Mouse (Mus musculus): ENCODE data around the gene Zc2hc1c. TPM values are rescaled to one million over a fixed set of nuclear protein-coding genes. Genes with fewer than 3 reads are reported as not detected.

Gene Zc2hc1c
- polyA plus RNA-seq, 1 experiment, result 11.6 TPM

GRCm38 (mm10) chr12:85339947-85340346, 51.6 kb downstream of the Zc2hc1c start:
- H3K27me3 ChIP-seq (ENCODE audit: control insufficient read depth, insufficient read depth, low read length), result no peaks in the 10 kb centered on the region
- peak overlapping the region; percentile 45 for H3K4me3 ChIP-seq (ENCODE audit: control insufficient read depth, low read depth, low read length)
- no peak overlapping the region for H3K27ac ChIP-seq (ENCODE audit: control insufficient read depth, insufficient read depth, low read depth, low read length)
- H3K4me1 ChIP-seq (ENCODE audit: control insufficient read depth, insufficient read depth, low read length), result peaks cover 4% of the 10 kb centered on the region; the same call in 1 of the 2 replicates
- no peak for TF ChIP-seq CTCF (IDR thresholded peaks at IDR 0.05; ENCODE audit: control insufficient read depth, insufficient read depth, insufficient replicate concordance, low read depth, low read length)
- TF ChIP-seq POLR2A (IDR thresholded peaks at IDR 0.05; ENCODE audit: control insufficient read depth, low read depth, low read length), result no peak
- no peaks in the 10 kb centered on the region; the same call in none of the 2 replicates for H3K36me3 ChIP-seq (ENCODE audit: control insufficient read depth, insufficient read depth, low read length)

DNA sequence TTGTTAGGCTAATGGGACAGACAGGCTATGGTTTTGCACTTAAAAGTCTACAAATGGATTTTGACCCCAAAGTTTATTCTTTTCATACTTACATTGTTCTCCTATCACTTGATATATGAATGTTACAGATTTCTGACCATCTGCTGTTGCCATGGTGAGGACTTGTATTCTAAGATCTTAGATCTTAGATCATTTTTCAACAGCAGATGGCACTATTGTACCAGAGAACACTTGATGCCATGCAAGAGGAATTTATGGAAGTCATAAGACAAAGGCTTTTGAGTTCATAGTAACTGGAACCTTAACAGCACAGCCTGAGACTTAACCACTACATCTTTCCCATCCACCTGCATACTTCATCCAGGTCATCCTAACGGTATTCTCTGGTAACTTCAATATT, 52.7 kb downstream of the Zc2hc1c start:
- Histone ChIP-seq H3K4me3 (ENCODE audit: control insufficient read depth, low read depth, low read length) (no peak overlapping the region), H3K27ac (ENCODE audit: control insufficient read depth, insufficient read depth, low read depth, low read length) (no peak overlapping the region), H3K4me1 (ENCODE audit: control insufficient read depth, insufficient read depth, low read length) (peaks cover 4% of the 10 kb centered on the region; the same call in 1 of the 2 replicates), H3K36me3 (ENCODE audit: control insufficient read depth, insufficient read depth, low read length) (no peaks in the 10 kb centered on the region; the same call in none of the 2 replicates), H3K27me3 (ENCODE audit: control insufficient read depth, insufficient read depth, low read length) (no peaks in the 10 kb centered on the region)
- TF ChIP-seq CTCF (IDR thresholded peaks at IDR 0.05; ENCODE audit: control insufficient read depth, insufficient read depth, insufficient replicate concordance, low read depth, low read length) (no peak), POLR2A (IDR thresholded peaks at IDR 0.05; ENCODE audit: control insufficient read depth, low read depth, low read length) (no peak)

GRCm38 (mm10) chr12:85342310-85342709, 53.9 kb downstream of the Zc2hc1c start:
- TF ChIP-seq POLR2A (IDR thresholded peaks at IDR 0.05; ENCODE audit: control insufficient read depth, low read depth, low read length) (no peak), CTCF (IDR thresholded peaks at IDR 0.05; ENCODE audit: control insufficient read depth, insufficient read depth, insufficient replicate concordance, low read depth, low read length) (no peak)
- no peak overlapping the region for H3K4me3 ChIP-seq (ENCODE audit: control insufficient read depth, low read depth, low read length)
- no peaks in the 10 kb centered on the region; the same call in none of the 2 replicates for H3K36me3 ChIP-seq (ENCODE audit: control insufficient read depth, insufficient read depth, low read length)
- H3K27me3 ChIP-seq (ENCODE audit: control insufficient read depth, insufficient read depth, low read length), result no peaks in the 10 kb centered on the region
- peaks cover 4% of the 10 kb centered on the region; the same call in 1 of the 2 replicates for H3K4me1 ChIP-seq (ENCODE audit: control insufficient read depth, insufficient read depth, low read length)
- no peak overlapping the region for H3K27ac ChIP-seq (ENCODE audit: control insufficient read depth, insufficient read depth, low read depth, low read length)

DNA sequence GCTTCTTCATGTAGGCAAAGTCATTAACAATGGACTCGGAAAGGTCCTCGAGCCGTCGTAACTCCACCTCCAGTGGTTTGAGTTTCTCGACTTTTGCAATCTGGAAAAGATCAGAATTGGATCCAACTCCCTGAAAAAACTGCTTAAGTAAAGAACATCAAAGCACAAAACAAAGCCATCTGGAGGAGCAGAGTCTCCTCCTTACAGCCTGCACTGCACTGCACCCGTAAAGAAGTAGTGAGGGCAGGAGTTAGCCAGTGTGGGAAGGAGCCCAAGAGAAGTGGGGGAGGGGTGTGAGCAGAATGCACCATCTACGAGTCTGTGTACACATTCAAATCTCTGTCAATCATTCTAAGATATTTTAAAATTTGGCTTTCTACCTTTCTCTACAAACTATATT, 55.9 kb downstream of the Zc2hc1c start:
- Histone ChIP-seq H3K4me3 (ENCODE audit: control insufficient read depth, low read depth, low read length) (no peak overlapping the region), H3K36me3 (ENCODE audit: control insufficient read depth, insufficient read depth, low read length) (no peaks in the 10 kb centered on the region; the same call in none of the 2 replicates)
- TF ChIP-seq CTCF (IDR thresholded peaks at IDR 0.05; ENCODE audit: control insufficient read depth, insufficient read depth, insufficient replicate concordance, low read depth, low read length) (no peak), POLR2A (IDR thresholded peaks at IDR 0.05; ENCODE audit: control insufficient read depth, low read depth, low read length) (no peak)

GRCm38 (mm10) chr12:85345559-85345958, 57.2 kb downstream of the Zc2hc1c start:
- Histone ChIP-seq H3K27me3 (ENCODE audit: control insufficient read depth, insufficient read depth, low read length) (no peaks in the 10 kb centered on the region), H3K4me1 (ENCODE audit: control insufficient read depth, insufficient read depth, low read length) (no peaks in the 10 kb centered on the region), H3K36me3 (ENCODE audit: control insufficient read depth, insufficient read depth, low read length) (no peaks in the 10 kb centered on the region; the same call in none of the 2 replicates), H3K4me3 (ENCODE audit: control insufficient read depth, low read depth, low read length) (no peak overlapping the region), H3K27ac (ENCODE audit: control insufficient read depth, insufficient read depth, low read depth, low read length) (no peak overlapping the region)
- TF ChIP-seq POLR2A (IDR thresholded peaks at IDR 0.05; ENCODE audit: control insufficient read depth, low read depth, low read length) (no peak), CTCF (IDR thresholded peaks at IDR 0.05; ENCODE audit: control insufficient read depth, insufficient read depth, insufficient replicate concordance, low read depth, low read length) (no peak)

More for the DNA sequence above, 55.9 kb downstream of the Zc2hc1c start:
- Histone ChIP-seq H3K27me3 (ENCODE audit: control insufficient read depth, insufficient read depth, low read length) (no peaks in the 10 kb centered on the region), H3K27ac (ENCODE audit: control insufficient read depth, insufficient read depth, low read depth, low read length) (no peak overlapping the region), H3K4me1 (ENCODE audit: control insufficient read depth, insufficient read depth, low read length) (peaks cover 2% of the 10 kb centered on the region; the same call in 1 of the 2 replicates)

DNA sequence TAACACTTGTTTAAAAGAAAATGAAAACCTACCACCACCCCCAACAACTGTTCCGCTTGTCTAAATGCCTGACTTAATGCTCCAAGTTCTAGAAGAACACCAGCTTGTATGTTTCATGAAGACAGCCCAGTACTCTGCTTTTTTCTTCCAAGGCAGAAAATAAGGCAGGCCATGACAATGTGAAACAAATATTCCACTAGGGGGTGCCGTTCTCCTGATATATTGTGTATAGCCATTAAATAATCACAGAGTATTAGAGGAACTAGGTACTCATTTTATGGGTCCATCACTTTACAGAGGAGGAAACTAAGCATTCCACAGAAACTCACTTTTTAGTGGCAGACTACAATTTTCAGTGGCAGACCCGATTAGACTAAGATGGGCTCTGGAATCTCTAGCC, 58.0 kb downstream of the Zc2hc1c start:
- Histone ChIP-seq H3K36me3 (ENCODE audit: control insufficient read depth, insufficient read depth, low read length) (no peaks in the 10 kb centered on the region; the same call in none of the 2 replicates), H3K27me3 (ENCODE audit: control insufficient read depth, insufficient read depth, low read length) (no peaks in the 10 kb centered on the region)

GRCm38 (mm10) chr12:85347196-85347595, 58.8 kb downstream of the Zc2hc1c start:
- H3K27me3 ChIP-seq (ENCODE audit: control insufficient read depth, insufficient read depth, low read length), result no peaks in the 10 kb centered on the region
- H3K4me3 ChIP-seq (ENCODE audit: control insufficient read depth, low read depth, low read length), result no peak overlapping the region
- TF ChIP-seq CTCF (IDR thresholded peaks at IDR 0.05; ENCODE audit: control insufficient read depth, insufficient read depth, insufficient replicate concordance, low read depth, low read length), result no peak
- no peak for TF ChIP-seq POLR2A (IDR thresholded peaks at IDR 0.05; ENCODE audit: control insufficient read depth, low read depth, low read length)
- H3K36me3 ChIP-seq (ENCODE audit: control insufficient read depth, insufficient read depth, low read length), result no peaks in the 10 kb centered on the region; the same call in none of the 2 replicates
- H3K4me1 ChIP-seq (ENCODE audit: control insufficient read depth, insufficient read depth, low read length), result no peaks in the 10 kb centered on the region
- no peak overlapping the region for H3K27ac ChIP-seq (ENCODE audit: control insufficient read depth, insufficient read depth, low read depth, low read length)

More for the DNA sequence above, 58.0 kb downstream of the Zc2hc1c start:
- Histone ChIP-seq H3K4me3 (ENCODE audit: control insufficient read depth, low read depth, low read length) (no peak overlapping the region), H3K4me1 (ENCODE audit: control insufficient read depth, insufficient read depth, low read length) (no peaks in the 10 kb centered on the region), H3K27ac (ENCODE audit: control insufficient read depth, insufficient read depth, low read depth, low read length) (no peak overlapping the region)
- TF ChIP-seq POLR2A (IDR thresholded peaks at IDR 0.05; ENCODE audit: control insufficient read depth, low read depth, low read length), result no peak
- no peak for TF ChIP-seq CTCF (IDR thresholded peaks at IDR 0.05; ENCODE audit: control insufficient read depth, insufficient read depth, insufficient replicate concordance, low read depth, low read length)
